Mouse (Mus musculus): ENCODE results near the gene Tmem218.

Tmem218 gene

DNA sequence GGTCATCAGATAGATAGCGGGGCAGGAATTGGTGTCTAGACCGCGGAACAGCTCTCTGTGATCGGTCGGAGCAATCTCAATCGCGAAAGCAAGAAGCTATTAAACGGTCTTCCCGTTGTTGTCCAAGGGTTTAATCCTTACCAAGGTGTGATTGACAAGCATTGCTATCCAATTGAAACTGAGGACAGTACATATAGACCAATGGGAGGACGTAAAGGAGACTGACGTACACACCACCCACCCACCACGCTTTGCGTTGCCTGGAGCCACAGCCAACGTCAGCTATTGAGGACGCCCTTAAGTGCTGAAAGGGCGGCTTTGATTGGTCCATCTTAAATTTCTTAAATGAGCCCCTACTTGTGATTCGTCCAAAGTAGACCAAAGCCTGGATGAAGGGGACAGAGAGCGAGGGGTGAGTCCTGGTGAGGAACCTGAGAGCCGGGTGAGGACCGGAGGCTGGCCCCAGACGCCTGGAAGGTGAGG, at the start of gene Tmem218:
Gene Tmem218 (plus strand): TSS at position 295 of the 483 bp plus-strand sequence.
- DNase-seq = peak; percentile 84

DNA sequence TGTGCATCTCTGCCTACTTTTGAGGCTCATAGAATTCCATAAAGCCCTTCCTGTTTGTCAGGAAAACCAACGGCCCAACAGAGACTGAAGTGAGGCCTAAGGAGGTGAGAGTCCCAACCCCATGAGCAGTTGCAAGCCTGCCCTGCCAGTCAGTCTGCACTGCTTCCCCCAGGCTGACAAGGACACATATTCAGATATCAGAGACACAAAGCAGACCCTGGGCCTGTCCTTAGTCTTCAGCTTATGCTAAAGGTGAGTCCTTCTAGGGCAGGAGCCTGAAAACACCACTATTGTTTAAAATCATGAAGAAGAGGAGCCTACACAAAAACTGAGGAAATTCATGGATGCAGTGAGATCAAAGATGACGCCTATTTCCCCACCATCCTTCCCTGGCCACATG, 47.3 kb upstream of the Tmem218 start:
- DNase-seq = no peak

GRCm38 (mm10) chr9:37166899-37167298, 41.1 kb upstream of the Tmem218 start:
- DNase-seq = no peak

- DNase-seq = no peak
These were observed 34.6 kb upstream of the Tmem218 start for GRCm38 (mm10) chr9:37173376-37173775.

- no peak for DNase-seq
These were observed 32.0 kb upstream of the Tmem218 start for GRCm38 (mm10) chr9:37176002-37176401.

DNA sequence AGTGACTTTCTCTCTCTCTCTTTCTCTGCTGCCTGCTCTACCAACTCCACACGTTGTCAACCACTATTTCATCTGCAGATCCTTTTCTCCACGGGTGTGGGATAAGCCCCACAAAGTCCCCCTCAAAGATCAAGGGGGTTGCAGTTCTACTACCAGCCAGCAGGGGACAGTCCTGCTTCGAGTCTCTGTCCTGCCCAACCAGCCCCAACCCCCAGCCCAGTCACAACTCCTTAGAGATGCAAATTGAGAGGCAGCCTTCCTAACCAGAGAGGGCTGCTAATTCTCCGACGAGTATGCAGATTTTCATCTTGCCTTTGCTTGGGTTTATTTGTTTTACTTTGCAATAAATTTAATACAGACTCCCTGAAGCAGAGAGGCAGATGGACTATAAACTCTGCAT, 30.9 kb upstream of the Tmem218 start:
- DNase-seq = peak; percentile 75

DNA sequence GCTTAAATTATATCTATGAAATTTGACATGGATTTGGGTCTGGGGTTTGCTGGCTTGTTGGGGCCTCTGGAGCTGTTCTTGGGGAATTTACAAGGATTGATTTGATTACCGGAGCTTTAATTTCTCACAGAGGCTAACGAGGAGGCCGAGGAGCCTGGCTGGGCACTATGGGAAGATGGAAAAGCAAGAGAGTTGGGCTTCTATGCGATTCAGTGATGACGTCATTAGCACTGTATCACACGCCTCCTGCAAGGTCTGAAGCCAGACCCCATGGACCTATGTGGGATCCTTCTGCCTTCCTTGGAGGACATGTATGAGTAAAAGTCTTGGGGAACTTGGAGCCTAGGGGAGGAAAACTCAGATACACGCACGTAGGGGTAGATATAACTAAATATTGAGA, 30.5 kb upstream of the Tmem218 start:
- no peak for DNase-seq

- peak; percentile 39 for DNase-seq
These were observed 29.1 kb upstream of the Tmem218 start for GRCm38 (mm10) chr9:37178911-37179310.

GRCm38 (mm10) chr9:37179596-37179995, 28.4 kb upstream of the Tmem218 start:
- DNase-seq = no peak

- DNase-seq = no peak
These were observed 26.4 kb upstream of the Tmem218 start for GRCm38 (mm10) chr9:37181596-37181995.

DNA sequence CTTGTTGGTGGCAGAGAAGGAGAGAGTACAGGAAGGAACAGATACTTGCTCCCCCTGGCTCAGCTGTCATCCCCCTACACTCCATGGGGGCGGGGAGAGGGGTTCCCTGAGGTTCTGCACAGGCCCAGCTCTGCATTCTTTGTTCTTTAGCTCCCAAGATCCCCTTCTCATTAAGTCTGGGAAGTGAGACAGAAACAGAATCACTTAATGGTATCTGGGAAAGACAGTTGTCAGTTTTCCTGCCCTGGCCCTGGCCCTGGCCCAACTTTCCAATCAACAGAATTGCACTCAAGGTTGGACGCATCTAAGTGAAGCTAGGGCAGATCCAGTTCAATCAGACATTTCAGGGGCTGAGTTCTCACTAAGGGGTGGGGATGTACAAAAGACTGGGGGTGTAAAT, 24.8 kb upstream of the Tmem218 start:
- no peak for DNase-seq

- DNase-seq = no peak
These were observed 20.6 kb upstream of the Tmem218 start for GRCm38 (mm10) chr9:37187407-37187806.

GRCm38 (mm10) chr9:37188024-37188423, 20.0 kb upstream of the Tmem218 start:
- no peak for DNase-seq

GRCm38 (mm10) chr9:37197067-37197466, 11.0 kb upstream of the Tmem218 start:
- no peak for DNase-seq

GRCm38 (mm10) chr9:37200414-37200813, 7.6 kb upstream of the Tmem218 start:
- no peak for DNase-seq

DNA sequence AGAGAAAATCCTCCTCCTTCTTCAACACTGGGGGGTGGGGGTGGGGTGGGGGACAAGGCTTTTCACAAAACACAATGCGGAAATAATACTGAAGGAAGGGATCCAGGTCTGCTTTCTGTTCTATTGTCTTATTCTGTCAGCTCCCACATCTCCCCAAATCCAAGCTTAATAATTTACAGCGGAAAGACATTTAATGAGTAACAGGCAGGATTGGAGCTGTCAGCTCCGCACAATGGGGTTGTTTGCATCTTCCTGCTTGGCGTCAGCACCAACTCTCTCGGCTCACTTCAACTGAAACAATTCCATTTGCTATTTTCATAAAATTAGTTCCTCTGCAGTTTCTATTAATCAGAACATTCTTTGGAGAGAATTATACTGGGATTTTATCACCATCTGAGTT, 4.1 kb upstream of the Tmem218 start:
- DNase-seq = no peak

GRCm38 (mm10) chr9:37213060-37213738, 5.2 kb downstream of the Tmem218 start:
- DNase-seq = no peak

GRCm38 (mm10) chr9:37214327-37215060, 6.5 kb downstream of the Tmem218 start:
- no peak for DNase-seq

DNA sequence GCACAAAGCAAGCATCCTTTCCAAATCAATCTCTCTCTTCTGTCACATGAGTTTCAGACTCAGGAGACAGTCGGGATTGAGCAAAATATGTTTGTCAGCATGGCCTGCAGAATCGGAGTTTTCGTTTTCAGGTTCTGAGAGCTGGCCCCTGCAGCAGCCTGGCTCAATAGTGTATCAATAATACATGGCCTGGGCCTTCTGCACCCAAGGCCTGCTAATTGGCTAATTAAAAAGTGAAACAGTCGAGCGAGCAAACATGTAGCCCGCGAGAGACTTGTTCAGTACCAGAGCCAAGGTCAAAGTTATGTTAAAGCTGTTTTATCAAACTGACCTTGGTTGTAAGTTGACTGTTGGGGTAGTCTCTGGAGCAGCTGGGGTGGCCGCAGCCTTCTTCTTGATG, 12.7 kb downstream of the Tmem218 start:
- DNase-seq = no peak

DNA sequence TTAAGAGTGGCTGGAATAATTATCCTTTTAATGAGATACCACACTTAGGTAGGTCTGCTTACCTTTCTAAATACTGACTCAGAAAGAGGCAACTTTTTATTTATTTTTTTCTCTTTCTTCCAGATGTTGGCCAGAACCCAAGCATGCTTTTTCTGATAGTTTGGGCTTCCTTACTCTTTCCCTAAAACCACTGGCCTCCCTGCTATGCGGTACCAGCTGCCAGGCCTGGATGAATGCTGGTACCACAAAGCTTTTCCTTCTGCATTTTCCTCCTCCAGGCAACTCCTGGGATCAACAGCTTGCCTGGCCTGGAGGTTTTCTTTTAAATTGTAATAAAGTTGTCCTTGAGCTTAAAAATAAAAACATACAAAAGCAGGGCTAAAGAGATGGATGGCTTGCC, 17.6 kb downstream of the Tmem218 start:
- DNase-seq = no peak

DNA sequence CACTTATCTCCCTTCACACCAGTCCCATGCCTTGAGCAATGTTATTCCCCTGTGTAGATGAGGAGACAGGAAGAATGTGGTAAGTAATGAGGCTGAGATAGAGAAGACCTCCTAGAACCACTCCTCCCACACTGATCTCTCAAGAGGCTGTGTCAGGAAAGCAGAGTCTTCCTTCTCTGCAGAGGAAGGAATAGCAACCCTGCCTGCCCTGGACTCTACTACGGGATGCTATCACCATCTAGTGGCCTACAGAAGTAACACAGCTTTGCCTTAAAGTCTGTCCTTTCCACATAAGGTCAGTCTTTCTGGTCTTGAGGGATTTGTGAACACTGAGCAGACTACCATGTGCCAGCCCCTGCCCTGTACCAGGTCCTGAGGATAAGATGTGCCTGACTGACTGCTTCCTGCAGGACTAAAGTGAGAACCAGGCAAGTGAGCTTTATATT, 21.9 kb downstream of the Tmem218 start:
- DNase-seq = peak; percentile 50

- no peak for DNase-seq
These were observed 22.6 kb downstream of the Tmem218 start for GRCm38 (mm10) chr9:37230486-37231195.

Data from right cerebral cortex, postnatal 14 days (tissue).